Mouse (Mus musculus): ENCODE data around the gene Ndufs1.

DNA sequence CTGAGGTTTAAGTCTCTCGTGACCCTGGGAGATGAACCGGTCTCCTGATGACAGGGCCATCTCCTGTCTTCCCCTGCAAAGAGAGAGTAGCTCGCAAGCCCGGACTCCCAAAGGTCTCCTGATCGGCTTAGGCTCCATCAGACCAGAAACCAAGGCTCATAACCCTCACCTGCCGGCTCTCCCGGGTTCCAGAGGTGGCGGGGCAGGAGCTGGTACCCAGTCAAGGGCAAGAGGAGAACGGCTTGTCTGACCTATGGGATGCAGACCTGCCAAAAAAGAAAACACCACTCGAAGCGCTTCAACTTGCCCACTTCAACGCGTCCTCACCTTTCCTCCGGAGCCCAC is 402 bp downstream of the Ndufs1 start:
- no peak for TF ChIP-seq CTCF (conservative IDR thresholded peaks at IDR 0.05; ENCODE audit: insufficient read depth, insufficient read length, low read depth, low read length)
- no peak for TF ChIP-seq POLR2A (IDR thresholded peaks at IDR 0.05; ENCODE audit: low read depth, low read length)

Measured in kidney, adult 2 months (tissue).